In the genomic region with DNA sequence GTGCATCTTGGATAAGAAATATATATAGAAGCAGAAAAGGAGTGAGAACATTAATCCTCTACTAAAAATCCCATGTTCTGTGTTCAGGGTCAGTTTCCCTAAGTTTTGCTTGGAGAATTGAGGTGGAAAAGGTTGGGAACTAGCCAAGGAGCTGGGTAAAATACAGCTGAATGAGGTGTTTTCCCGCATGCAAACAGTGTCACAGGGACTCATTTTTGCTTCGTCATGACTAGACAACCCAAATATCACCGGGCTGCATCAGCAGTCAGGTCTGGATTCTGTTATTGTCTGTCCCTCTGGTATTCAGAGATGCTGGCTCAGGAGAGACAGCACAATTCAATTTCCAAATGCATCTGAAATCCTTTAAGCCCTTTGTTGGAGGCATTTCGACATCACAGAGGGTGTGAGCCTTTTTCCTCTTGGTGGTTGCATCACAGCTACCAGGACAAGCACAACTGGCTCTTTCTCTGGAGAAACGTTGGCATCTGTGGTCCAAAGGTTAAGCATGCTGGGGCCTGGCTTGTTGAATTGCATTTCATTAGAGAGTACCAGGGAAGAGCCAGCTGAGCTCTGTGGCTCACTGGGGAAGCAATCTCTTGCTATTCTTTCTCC, we compare ENCODE assay signal across 11 mouse cellular contexts. TPM values are rescaled to one million over a fixed set of nuclear protein-coding genes. Genes with fewer than 3 reads are reported as not detected.
DNase-seq lines count a peak whose midpoint lies in the region; ATAC-seq and TF ChIP-seq lines count a peak whose summit lies in the region.
"Had no signal": no experiment of that assay in that cellular context is flagged by ENCODE, and none has a peak within 500 bp of the region (broad histone marks: within the 10 kb centered on the region; RNA-seq: fewer than 3 reads in every experiment).

No protein-coding gene starts in this region.

- peak; percentile 20 for DNase-seq in adrenal gland, adult 8-10 months
- no peak for DNase-seq in adrenal gland, postnatal 4 days (ENCODE audit: low spot score in 2 of 2)
- no peak for DNase-seq in liver, embryonic 11.5 days (ENCODE audit: low spot score)
- DNase-seq in stomach, postnatal 0 days (ENCODE audit: low spot score) = peak; percentile 34
- no peak for DNase-seq in cerebellum, adult 11 months
- no peak for DNase-seq in thymus, postnatal 4 days
- DNase-seq: B cell, adult 2 months; cerebellum, postnatal 36 days had no signal

- no peak overlapping the region for H3K4me3 ChIP-seq in midbrain, embryonic 16.5 days (ENCODE audit: low read depth, low read length)
- no peak overlapping the region for H3K4me3 ChIP-seq in midbrain, embryonic 15.5 days
- H3K4me3 ChIP-seq in liver, embryonic 11.5 days (ENCODE audit: low read depth, low read length) = no peak overlapping the region
- no peak overlapping the region for H3K4me3 ChIP-seq in stomach, postnatal 0 days (ENCODE audit: low read depth, low read length)

- no peaks in the 10 kb centered on the region for H3K9me3 ChIP-seq in midbrain, embryonic 16.5 days (replicated peaks; ENCODE audit: control insufficient read depth, low read length, poor library complexity, severe bottlenecking)
- H3K9me3 ChIP-seq in midbrain, embryonic 15.5 days = no peaks in the 10 kb centered on the region
- H3K9me3 ChIP-seq in liver, embryonic 11.5 days (ENCODE audit: control insufficient read depth, low read length) = no peaks in the 10 kb centered on the region
- no peaks in the 10 kb centered on the region for H3K9me3 ChIP-seq in stomach, postnatal 0 days (ENCODE audit: control insufficient read depth, low read length)

- no peaks in the 10 kb centered on the region for H3K4me1 ChIP-seq in midbrain, embryonic 16.5 days (ENCODE audit: control insufficient read depth, insufficient read depth, low read length)
- no peaks in the 10 kb centered on the region for H3K4me1 ChIP-seq in midbrain, embryonic 15.5 days
- no peaks in the 10 kb centered on the region for H3K4me1 ChIP-seq in liver, embryonic 11.5 days (replicated peaks; ENCODE audit: control insufficient read depth, insufficient read depth, low read length)
- no peaks in the 10 kb centered on the region for H3K4me1 ChIP-seq in stomach, postnatal 0 days (replicated peaks; ENCODE audit: control insufficient read depth, insufficient read depth)

- no peak for TF ChIP-seq EP300 in stomach, postnatal 0 days (optimal IDR thresholded peaks at IDR 0.05)

- WGBS in midbrain, embryonic 16.5 days = 42% methylated on average over 5 of the region's 5 CpGs
- WGBS in midbrain, embryonic 15.5 days = 46% methylated on average over 5 of the region's 5 CpGs
- WGBS in liver, embryonic 11.5 days = 48% methylated on average over 5 of the region's 5 CpGs
- WGBS in stomach, postnatal 0 days = 40% methylated on average over 5 of the region's 5 CpGs

- no peak for TF ChIP-seq CTCF in stomach, postnatal 0 days (IDR thresholded peaks at IDR 0.05; ENCODE audit: low read depth)

- no peaks in the 10 kb centered on the region for H3K36me3 ChIP-seq in midbrain, embryonic 16.5 days (ENCODE audit: control insufficient read depth, insufficient read depth, low read length)
- no peaks in the 10 kb centered on the region for H3K36me3 ChIP-seq in midbrain, embryonic 15.5 days (replicated peaks)
- H3K36me3 ChIP-seq in liver, embryonic 11.5 days (ENCODE audit: control insufficient read depth, insufficient read depth, low read length) = no peaks in the 10 kb centered on the region
- H3K36me3 ChIP-seq in stomach, postnatal 0 days (ENCODE audit: control insufficient read depth, insufficient read depth, low read length) = no peaks in the 10 kb centered on the region

- H3K27me3 ChIP-seq in midbrain, embryonic 16.5 days (ENCODE audit: control insufficient read depth, insufficient read depth, low read depth, low read length) = no peaks in the 10 kb centered on the region
- H3K27me3 ChIP-seq in midbrain, embryonic 15.5 days (replicated peaks) = no peaks in the 10 kb centered on the region
- H3K27me3 ChIP-seq in liver, embryonic 11.5 days (replicated peaks; ENCODE audit: control insufficient read depth, insufficient read depth, low read length) = no peaks in the 10 kb centered on the region
- H3K27me3 ChIP-seq in stomach, postnatal 0 days (ENCODE audit: control insufficient read depth, insufficient read depth, low read length) = no peaks in the 10 kb centered on the region

- no peak overlapping the region for H3K9ac ChIP-seq in midbrain, embryonic 16.5 days (ENCODE audit: low read depth, low read length)
- no peak overlapping the region for H3K9ac ChIP-seq in midbrain, embryonic 15.5 days
- no peak overlapping the region for H3K9ac ChIP-seq in liver, embryonic 11.5 days (ENCODE audit: low read depth, low read length)
- no peak overlapping the region for H3K9ac ChIP-seq in stomach, postnatal 0 days (ENCODE audit: low read length)

- 0 out of 2 replicates have a peak, but pooled peaks have one; percentile 11 for ATAC-seq in midbrain, embryonic 16.5 days
- no peak; the same call in 1 of the 2 replicates for ATAC-seq in midbrain, embryonic 15.5 days (replicated peaks)
- ATAC-seq in liver, embryonic 11.5 days (replicated peaks; ENCODE audit: low FRiP score) = peak; percentile 51
- ATAC-seq in stomach, postnatal 0 days (ENCODE audit: low FRiP score, low TSS enrichment) = peak; percentile 80
- ATAC-seq: activated CD4-positive, CD25-positive, alpha-beta regulatory T cell, adult 4 months had no signal

- H3K27ac ChIP-seq in midbrain, embryonic 16.5 days (ENCODE audit: low read length) = no peak overlapping the region
- no peak overlapping the region for H3K27ac ChIP-seq in midbrain, embryonic 15.5 days
- 0 out of 2 replicates have a peak overlapping the region, but pooled peaks have one; percentile 21 for H3K27ac ChIP-seq in liver, embryonic 11.5 days (ENCODE audit: low read depth, low read length)
- H3K27ac ChIP-seq in stomach, postnatal 0 days (replicated peaks) = peak overlapping the region; percentile 53; the same call in 1 of the 2 replicates

- no peak overlapping the region for H3K4me2 ChIP-seq in midbrain, embryonic 16.5 days (ENCODE audit: low read length)
- no peak overlapping the region for H3K4me2 ChIP-seq in midbrain, embryonic 15.5 days
- no peak overlapping the region for H3K4me2 ChIP-seq in liver, embryonic 11.5 days
- no peak overlapping the region for H3K4me2 ChIP-seq in stomach, postnatal 0 days (replicated peaks; ENCODE audit: low read depth)

RNA-seq across cellular contexts. Expression of a gene that starts 59.6 kb away (rescaled TPM):
- total RNA-seq in adrenal gland, adult 8-10 months (2022) = 10 to 100 TPM; 90.4 to 92.4 (median 91.1) TPM
- 10 to 100 TPM; 50.7 to 52.8 TPM for total RNA-seq in adrenal gland, postnatal 4 days (2021)
- polyA plus RNA-seq in midbrain, embryonic 16.5 days (2015; fragmentation: Nextera tagmentation; extraction: Ambion mirVana) = 13.6 and 16.1 TPM in 2 replicates
- polyA plus RNA-seq in midbrain, embryonic 15.5 days (2015; fragmentation: Nextera tagmentation; extraction: Ambion mirVana) = 14.5 and 15.6 TPM in 2 replicates
- 4.0 and 5.6 TPM in 2 replicates for polyA plus RNA-seq in liver, embryonic 11.5 days (2014; fragmentation: Nextera tagmentation; extraction: Ambion mirVana)
- polyA plus RNA-seq in stomach, postnatal 0 days (2015; fragmentation: Nextera tagmentation; extraction: Ambion mirVana) = 6.6 and 8.2 TPM in 2 replicates

Comparison
In these comparisons a context has a peak if more than half of its experiments do, and no peak if none do; other contexts are left out.
1. DNase-seq: peak in adrenal gland, adult 8-10 months (single experiment) and stomach, postnatal 0 days (single experiment); none in adrenal gland, postnatal 4 days (0 of 2), liver, embryonic 11.5 days (single experiment), cerebellum, adult 11 months (single experiment) and thymus, postnatal 4 days (single experiment).
2. H3K27ac ChIP-seq: peak in liver, embryonic 11.5 days (single experiment) and stomach, postnatal 0 days (single experiment); none in midbrain, embryonic 16.5 days (single experiment) and midbrain, embryonic 15.5 days (single experiment).